Mouse (Mus musculus): ENCODE data around the gene Ap5z1. TPM values are rescaled to one million over a fixed set of nuclear protein-coding genes. Genes with fewer than 3 reads are reported as not detected.

Ap5z1 gene
- polyA plus RNA-seq, 1 experiment from 2014 or later: 20.7 TPM

- no peak overlapping the region for H3K4me3 ChIP-seq (ENCODE audit: inconsistent target)
- WGBS (ENCODE audit: missing documents): 72% methylated on average over 9 of the region's 10 CpGs
- H3K79me2 ChIP-seq (ENCODE audit: inconsistent target): no peaks in the 10 kb centered on the region
- no peaks in the 10 kb centered on the region for H3K36me3 ChIP-seq (ENCODE audit: inconsistent target)
- no peak overlapping the region for H3K27ac ChIP-seq
Observed at GRCm38 (mm10) chr5:142500918-142501317, 37.2 kb downstream of the Ap5z1 start.

- Histone ChIP-seq H3K79me2 (ENCODE audit: inconsistent target) (no peaks in the 10 kb centered on the region), H3K36me3 (ENCODE audit: inconsistent target) (no peaks in the 10 kb centered on the region), H3K27ac (no peak overlapping the region), H3K4me3 (ENCODE audit: inconsistent target) (no peak overlapping the region)
- WGBS (ENCODE audit: missing documents): 3% methylated on average over 3 of the region's 3 CpGs
Observed at GRCm38 (mm10) chr5:142502414-142502813, 38.7 kb downstream of the Ap5z1 start.

- Histone ChIP-seq H3K36me3 (ENCODE audit: inconsistent target) (no peaks in the 10 kb centered on the region), H3K79me2 (ENCODE audit: inconsistent target) (no peaks in the 10 kb centered on the region), H3K4me3 (ENCODE audit: inconsistent target) (no peak overlapping the region), H3K27ac (no peak overlapping the region)
- 37% methylated on average over 3 of the region's 3 CpGs for WGBS (ENCODE audit: missing documents)
Observed at GRCm38 (mm10) chr5:142504175-142504574, 40.4 kb downstream of the Ap5z1 start.

GRCm38 (mm10) chr5:142505695-142506423 lies 42.1 kb downstream of the Ap5z1 start:
- no peak overlapping the region for H3K4me3 ChIP-seq (ENCODE audit: inconsistent target)
- no peaks in the 10 kb centered on the region for H3K36me3 ChIP-seq (ENCODE audit: inconsistent target)
- 73% methylated on average over 2 of the region's 3 CpGs for WGBS (ENCODE audit: missing documents)

GRCm38 (mm10) chr5:142509141-142510060 lies 45.7 kb downstream of the Ap5z1 start:
- Histone ChIP-seq H3K79me2 (ENCODE audit: inconsistent target) (no peaks in the 10 kb centered on the region), H3K27ac (no peak overlapping the region), H3K4me3 (ENCODE audit: inconsistent target) (no peak overlapping the region), H3K36me3 (ENCODE audit: inconsistent target) (no peaks in the 10 kb centered on the region)
- 55% methylated on average over 15 of the region's 15 CpGs for WGBS (ENCODE audit: missing documents)

More at GRCm38 (mm10) chr5:142505695-142506423, 42.1 kb downstream of the Ap5z1 start:
- no peak overlapping the region for H3K27ac ChIP-seq
- no peaks in the 10 kb centered on the region for H3K79me2 ChIP-seq (ENCODE audit: inconsistent target)

GRCm38 (mm10) chr5:142510061-142510414 lies 46.3 kb downstream of the Ap5z1 start:
- WGBS (ENCODE audit: missing documents): 83% methylated on average over 7 of the region's 7 CpGs
- Histone ChIP-seq H3K79me2 (ENCODE audit: inconsistent target) (no peaks in the 10 kb centered on the region), H3K27ac (no peak overlapping the region), H3K36me3 (ENCODE audit: inconsistent target) (no peaks in the 10 kb centered on the region), H3K4me3 (ENCODE audit: inconsistent target) (no peak overlapping the region)

GRCm38 (mm10) chr5:142512112-142512511 lies 48.4 kb downstream of the Ap5z1 start:
- H3K4me3 ChIP-seq (ENCODE audit: inconsistent target): no peak overlapping the region
- no peak overlapping the region for H3K27ac ChIP-seq
- 89% methylated on average over 4 of the region's 4 CpGs for WGBS (ENCODE audit: missing documents)
- no peaks in the 10 kb centered on the region for H3K79me2 ChIP-seq (ENCODE audit: inconsistent target)
- no peaks in the 10 kb centered on the region for H3K36me3 ChIP-seq (ENCODE audit: inconsistent target)

- WGBS (ENCODE audit: missing documents): 81% methylated on average over 6 of the region's 6 CpGs
- Histone ChIP-seq H3K36me3 (ENCODE audit: inconsistent target) (no peaks in the 10 kb centered on the region), H3K4me3 (ENCODE audit: inconsistent target) (no peak overlapping the region), H3K79me2 (ENCODE audit: inconsistent target) (no peaks in the 10 kb centered on the region), H3K27ac (no peak overlapping the region)
Observed at GRCm38 (mm10) chr5:142518973-142519372, 55.2 kb downstream of the Ap5z1 start.

GRCm38 (mm10) chr5:142520360-142520759 lies 56.6 kb downstream of the Ap5z1 start:
- Histone ChIP-seq H3K79me2 (ENCODE audit: inconsistent target) (no peaks in the 10 kb centered on the region), H3K4me3 (ENCODE audit: inconsistent target) (no peak overlapping the region), H3K27ac (no peak overlapping the region), H3K36me3 (ENCODE audit: inconsistent target) (no peaks in the 10 kb centered on the region)
- 89% methylated on average over 4 of the region's 4 CpGs for WGBS (ENCODE audit: missing documents)

- 70% methylated on average over 11 of the region's 11 CpGs for WGBS (ENCODE audit: missing documents)
- no peaks in the 10 kb centered on the region for H3K79me2 ChIP-seq (ENCODE audit: inconsistent target)
- no peak overlapping the region for H3K27ac ChIP-seq
Observed at GRCm38 (mm10) chr5:142521195-142521866, 57.6 kb downstream of the Ap5z1 start.

GRCm38 (mm10) chr5:142524711-142525464 lies 61.1 kb downstream of the Ap5z1 start:
- Histone ChIP-seq H3K79me2 (ENCODE audit: inconsistent target) (no peaks in the 10 kb centered on the region), H3K36me3 (ENCODE audit: inconsistent target) (no peaks in the 10 kb centered on the region), H3K4me3 (ENCODE audit: inconsistent target) (no peak overlapping the region), H3K27ac (no peak overlapping the region)
- WGBS (ENCODE audit: missing documents): 91% methylated on average over 8 of the region's 8 CpGs

More at GRCm38 (mm10) chr5:142521195-142521866, 57.6 kb downstream of the Ap5z1 start:
- H3K36me3 ChIP-seq (ENCODE audit: inconsistent target): no peaks in the 10 kb centered on the region
- no peak overlapping the region for H3K4me3 ChIP-seq (ENCODE audit: inconsistent target)

Data from macrophage (primary cell).